Mouse (Mus musculus) macrophage (primary cell): ENCODE data around the gene Fbh1. TPM values are rescaled to one million over a fixed set of nuclear protein-coding genes. Genes with fewer than 3 reads are reported as not detected.
A peak's percentile ranks its signal among the peaks of the same experiment; 100 is the strongest.

Source experiments
- H3K27ac ChIP-seq: fragments of 350-480 bp; formaldehyde crosslinking; 2 replicates; pipeline ENCODE4 v1.9.0; 2021
- H3K36me3 ChIP-seq: fragments of 350-480 bp; formaldehyde crosslinking; 2 replicates; pipeline ENCODE4 v1.9.0; 2021; ENCODE audit errors: inconsistent target
- H3K4me3 ChIP-seq: fragments of 350-480 bp; formaldehyde crosslinking; 2 replicates; pipeline ENCODE4 v1.9.0; 2021; ENCODE audit errors: inconsistent target
- H3K79me2 ChIP-seq: fragments of 350-480 bp; formaldehyde crosslinking; 2 replicates; pipeline ENCODE4 v1.9.0; 2021; ENCODE audit errors: inconsistent target
- WGBS: methylation state at CpG from one replicate; pipeline ENCODE4 v1.1.7; 2026; ENCODE audit warnings: inconsistent platforms; ENCODE audit not compliant: missing documents; 5-methylcytosine and 5-hydroxymethylcytosine counted together
- polyA plus RNA-seq: library from polyadenylated mRNA; stranded (reverse); fragments of 250-400 nt; gene quantifications from 3 replicates; pipeline ENCODE4 v1.2.4, GENCODE M21; 2018; ENCODE audit warnings: inconsistent platforms

Fbh1 gene
- polyA plus RNA-seq, 1 experiment from 2014 or later = 71.4 TPM

DNA sequence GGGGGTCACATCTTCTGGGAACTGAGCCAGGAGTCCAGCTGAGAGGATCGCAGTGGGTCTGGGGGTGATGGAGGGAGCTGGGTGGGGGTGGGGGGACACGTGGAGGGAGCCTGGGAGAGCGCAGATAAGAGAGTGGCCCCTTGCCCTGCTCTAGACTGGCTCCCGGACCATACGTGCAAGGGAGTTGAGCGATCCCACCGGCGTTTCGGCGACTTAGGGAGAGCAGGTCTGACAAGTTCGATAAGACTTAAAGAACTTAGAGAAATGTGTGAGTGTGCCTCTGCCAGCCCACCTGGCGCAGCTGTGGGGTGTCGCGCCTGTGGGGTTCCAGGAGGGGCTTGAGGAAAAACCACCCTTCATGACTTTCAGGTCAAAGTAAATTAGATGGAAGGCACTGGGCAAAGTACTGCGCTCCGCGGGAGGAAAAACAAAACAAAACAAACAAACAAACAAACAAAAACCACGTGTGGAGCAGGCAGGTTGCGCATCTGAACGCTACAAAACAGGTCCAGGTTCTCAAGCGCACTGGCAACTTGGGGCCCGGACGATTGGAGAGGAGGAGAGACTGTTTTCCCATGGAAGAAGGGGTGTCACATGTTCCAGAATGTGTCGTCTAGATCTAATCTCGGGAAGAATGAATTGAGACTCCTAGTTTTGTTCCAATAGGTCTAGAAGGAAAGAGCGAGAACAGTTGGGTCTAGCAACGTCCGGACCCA is 71.2 kb downstream of the Fbh1 start:
- H3K36me3 ChIP-seq = no peaks in the 10 kb centered on the region
- H3K79me2 ChIP-seq = peaks cover 13% of the 10 kb centered on the region; the same call in 1 of the 2 replicates
- H3K4me3 ChIP-seq = peak overlapping the region; percentile 75
- WGBS = 11% methylated on average over 28 of the region's 28 CpGs
- peak overlapping the region; percentile 36 for H3K27ac ChIP-seq

DNA sequence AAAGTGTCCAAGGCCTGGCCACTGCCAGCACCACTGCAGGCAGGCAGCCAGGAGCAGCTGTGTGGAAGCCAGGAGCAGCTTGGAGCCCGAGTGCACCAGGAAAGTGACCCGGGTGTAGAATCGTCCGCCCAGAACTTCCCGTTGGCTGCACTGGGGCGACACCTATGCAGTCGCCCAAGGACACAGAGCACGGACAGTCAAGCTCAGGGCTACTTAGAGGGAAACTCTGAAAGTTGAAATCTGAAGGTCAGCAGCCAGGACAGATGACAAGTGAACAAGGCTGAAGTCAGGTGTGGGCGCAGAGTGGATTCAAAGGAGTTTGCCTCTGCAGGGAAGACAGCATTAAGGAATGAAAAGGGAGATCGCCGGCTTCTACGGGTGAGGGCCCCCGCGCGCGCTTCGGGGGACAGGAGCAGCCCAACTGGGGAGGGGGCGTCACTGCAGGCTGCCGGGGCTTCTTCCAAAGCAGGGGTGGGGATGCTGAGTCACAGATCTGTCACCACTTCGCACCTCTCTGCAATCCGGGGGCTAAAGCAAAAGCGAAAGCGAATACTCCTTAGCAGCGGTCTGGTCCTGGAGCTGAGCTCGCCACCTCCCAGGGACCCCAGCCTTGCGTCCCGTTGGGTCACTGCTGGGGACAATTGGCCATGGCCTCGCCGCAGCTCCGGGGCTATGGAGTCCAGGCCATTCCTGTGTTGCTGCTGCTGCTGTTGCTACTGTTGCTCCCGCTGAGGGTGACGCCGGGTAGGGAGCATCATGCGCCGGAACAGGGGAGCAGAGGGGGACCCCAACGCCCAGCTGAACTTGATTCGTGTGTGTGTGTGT is 72.0 kb downstream of the Fbh1 start, which contains the start of gene Il15ra:
Gene Il15ra, plus strand, starts transcription at position 90 of the 825 bp plus-strand sequence.
- Histone ChIP-seq H3K4me3 (peak within 1 kb of the TSS; percentile 75), H3K79me2 (peaks cover 13% of the 10 kb centered on the region; the same call in 1 of the 2 replicates), H3K36me3 (no peaks in the 10 kb centered on the region), H3K27ac (peak within 1 kb of the TSS; percentile 36)
- 1% methylated on average over 37 of the region's 37 CpGs for WGBS

DNA sequence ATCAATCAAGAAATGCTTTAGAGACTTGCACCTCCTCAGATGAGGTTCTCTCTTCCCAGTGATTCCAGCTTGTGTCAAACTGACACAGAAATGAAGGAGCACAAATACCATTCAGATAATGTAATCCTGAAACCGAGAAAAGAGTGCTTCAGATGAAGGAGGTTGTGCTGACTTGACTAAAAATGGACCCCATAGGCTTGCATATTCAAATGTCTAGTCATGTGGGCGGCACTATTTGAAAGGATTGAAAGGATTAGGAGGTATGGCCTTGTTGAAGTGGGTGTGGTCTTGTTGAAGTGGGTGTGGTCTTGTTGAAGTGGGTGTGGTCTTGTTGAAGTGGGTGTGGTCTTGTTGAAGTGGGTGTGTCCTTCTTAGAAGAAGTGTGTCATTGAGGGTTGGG is 77.5 kb downstream of the Fbh1 start:
- H3K79me2 ChIP-seq = no peaks in the 10 kb centered on the region
- H3K36me3 ChIP-seq = no peaks in the 10 kb centered on the region
- H3K27ac ChIP-seq = no peak overlapping the region
- no peak overlapping the region for H3K4me3 ChIP-seq
- 90% methylated on average over 2 of the region's 2 CpGs for WGBS

DNA sequence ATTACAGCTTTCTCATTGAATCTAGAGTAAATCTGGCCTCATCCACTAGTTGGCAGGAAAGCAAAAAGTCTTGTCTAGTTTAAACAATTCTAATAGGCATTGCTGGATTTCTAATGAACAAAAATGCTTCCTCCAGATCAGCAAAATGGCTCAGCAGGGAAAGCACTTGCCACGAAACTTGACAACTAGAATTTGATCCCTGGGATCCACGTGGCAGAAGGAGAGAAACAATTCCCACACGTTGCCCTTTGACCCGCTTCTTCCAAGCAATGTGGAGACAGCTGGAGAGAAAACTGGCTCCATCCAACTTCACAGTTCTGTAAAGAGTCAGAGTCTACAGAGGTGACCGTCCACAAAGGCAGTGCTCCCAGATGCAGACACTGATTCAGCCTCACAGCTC is 78.4 kb downstream of the Fbh1 start:
- Histone ChIP-seq H3K27ac (no peak overlapping the region), H3K79me2 (no peaks in the 10 kb centered on the region), H3K36me3 (no peaks in the 10 kb centered on the region), H3K4me3 (no peak overlapping the region)
- 88% methylated on average over 5 of the region's 5 CpGs for WGBS

DNA sequence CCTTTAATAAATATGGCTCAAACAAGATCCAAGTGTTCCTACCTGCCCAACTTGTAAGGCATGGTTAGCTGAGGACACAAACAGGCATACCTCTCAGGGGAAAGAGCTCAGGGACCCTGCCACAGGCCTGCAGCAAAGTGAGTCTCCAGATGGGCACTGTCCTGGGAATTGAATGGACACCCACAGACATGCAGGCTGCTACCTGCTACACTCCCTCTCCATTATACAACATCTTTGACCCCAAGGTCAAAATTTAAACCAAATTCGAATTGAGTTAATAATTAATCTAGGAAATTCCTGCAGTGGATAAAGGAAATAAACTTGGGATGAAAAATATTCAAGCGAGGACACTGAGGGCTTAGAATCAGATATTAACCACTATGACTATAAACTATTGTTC is 81.5 kb downstream of the Fbh1 start:
- Histone ChIP-seq H3K4me3 (no peak overlapping the region), H3K79me2 (no peaks in the 10 kb centered on the region), H3K36me3 (no peaks in the 10 kb centered on the region), H3K27ac (no peak overlapping the region)
- 70% methylated on average over 2 of the region's 2 CpGs for WGBS

DNA sequence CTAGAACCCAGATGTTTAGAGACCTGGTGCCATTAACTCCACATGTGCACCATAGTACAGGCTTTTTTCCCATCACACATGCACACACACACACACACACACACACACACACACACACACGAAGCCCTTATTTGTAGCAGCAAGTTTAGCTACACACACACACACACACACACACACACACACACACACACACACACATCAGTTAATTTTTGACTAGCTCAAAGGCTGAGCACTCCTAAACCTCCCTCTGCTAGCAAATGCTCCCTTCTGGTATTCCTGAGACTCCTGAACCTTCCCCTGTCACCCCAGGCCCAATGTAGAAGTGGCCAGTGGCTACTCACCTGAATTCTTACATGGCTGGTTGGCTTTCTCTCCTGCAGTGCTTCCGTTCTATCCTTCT is 83.3 kb downstream of the Fbh1 start:
- no peaks in the 10 kb centered on the region for H3K36me3 ChIP-seq
- 89% methylated on average over 1 of the region's 2 CpGs for whole genome bisulfite sequencing
- H3K27ac ChIP-seq = no peak overlapping the region
- H3K79me2 ChIP-seq = no peaks in the 10 kb centered on the region
- H3K4me3 ChIP-seq = no peak overlapping the region

DNA sequence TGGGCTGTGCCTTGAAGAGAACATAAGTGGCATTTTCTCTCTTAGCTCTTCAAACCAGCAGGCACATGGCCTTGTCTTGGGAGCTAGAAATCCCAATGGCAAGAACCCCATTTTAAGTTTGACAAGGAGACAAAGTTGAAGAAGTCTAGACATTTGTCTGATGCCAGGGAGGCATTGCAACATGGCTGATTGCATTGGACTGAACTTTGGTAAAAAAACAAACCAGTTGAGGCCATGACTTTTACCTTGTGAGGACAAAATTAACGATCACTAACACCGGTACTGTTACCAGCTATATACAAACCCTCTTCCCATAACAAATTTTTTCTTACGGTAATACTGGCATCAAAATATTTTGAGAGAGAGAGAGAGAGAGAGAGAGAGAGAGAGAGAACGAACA is 84.0 kb downstream of the Fbh1 start:
- WGBS = 93% methylated on average over 4 of the region's 4 CpGs
- Histone ChIP-seq H3K4me3 (no peak overlapping the region), H3K27ac (no peak overlapping the region), H3K36me3 (no peaks in the 10 kb centered on the region), H3K79me2 (no peaks in the 10 kb centered on the region)

Other genes starting within 250 kb of the Fbh1 start
- gene Pfkfb3, start 223.5 kb downstream of the Fbh1 start, polyA plus RNA-seq = 29.8 to 38.1 TPM (median 29.9 TPM) in 3 replicates
- gene Rbm17, start 173.4 kb downstream of the Fbh1 start, polyA plus RNA-seq = 69.8 to 119 TPM (median 79.7 TPM) in 3 replicates
- gene Gm17490, start 151.3 kb downstream of the Fbh1 start, polyA plus RNA-seq = not detected in 3 replicates
- 0.05 to 0.33 TPM (median 0.06 TPM) in 3 replicates for gene Il2ra, start 134.8 kb downstream of the Fbh1 start, polyA plus RNA-seq
- gene Il15ra, start 72.3 kb downstream of the Fbh1 start, polyA plus RNA-seq = 3.8 to 15.2 TPM (median 9.5 TPM) in 3 replicates
- gene Ankrd16, start 294 bp upstream of the Fbh1 start, polyA plus RNA-seq = 11.1 to 23.0 TPM (median 14.3 TPM) in 3 replicates